In genomic region chr19:36606270-36606669, GRCm38 (mm10) we compare ENCODE assay signal across 15 mouse cellular contexts. TPM values are rescaled to one million over a fixed set of nuclear protein-coding genes. Genes with fewer than 3 reads are reported as not detected.
DNase-seq lines count a peak whose midpoint lies in the region; ATAC-seq and TF ChIP-seq lines count a peak whose summit lies in the region.
"Had no signal": no experiment of that assay in that cellular context is flagged by ENCODE, and none has a peak within 500 bp of the region (broad histone marks: within the 10 kb centered on the region; RNA-seq: fewer than 3 reads in every experiment).

No protein-coding gene starts in this region.

- no peak for ATAC-seq in kidney, postnatal 0 days (replicated peaks; ENCODE audit: low FRiP score, low read depth)
- ATAC-seq in midbrain, embryonic 14.5 days (ENCODE audit: low FRiP score, low TSS enrichment): no peak
- ATAC-seq in midbrain, embryonic 15.5 days (replicated peaks): no peak
- no peak for ATAC-seq in stomach, postnatal 0 days (ENCODE audit: low FRiP score, low TSS enrichment)
- no peak for ATAC-seq in cerebellum, adult (ENCODE audit: insufficient number of reproducible peaks, low FRiP score, low TSS enrichment)

- TF ChIP-seq CTCF in kidney, postnatal 0 days (IDR thresholded peaks at IDR 0.05; ENCODE audit: low read depth): peak; percentile 63
- peak; percentile 67 for TF ChIP-seq CTCF in stomach, postnatal 0 days (IDR thresholded peaks at IDR 0.05; ENCODE audit: low read depth)

- no peak overlapping the region for H3K4me3 ChIP-seq in kidney, postnatal 0 days (replicated peaks; ENCODE audit: low read depth, low read length)
- H3K4me3 ChIP-seq in midbrain, embryonic 14.5 days (replicated peaks; ENCODE audit: low read depth, low read length): no peak overlapping the region
- H3K4me3 ChIP-seq in midbrain, embryonic 15.5 days: no peak overlapping the region
- no peak overlapping the region for H3K4me3 ChIP-seq in stomach, postnatal 0 days (ENCODE audit: low read depth, low read length)
- H3K4me3 ChIP-seq: erythroblast, embryonic 14.5 days; heart, embryonic 10.5 days; hindbrain, embryonic 12.5 days; lung, embryonic 15.5 days; midbrain, embryonic 12.5 days; neural tube, embryonic 13.5 days had no signal

- H3K4me2 ChIP-seq in kidney, postnatal 0 days (ENCODE audit: low read length): no peak overlapping the region
- no peak overlapping the region for H3K4me2 ChIP-seq in midbrain, embryonic 14.5 days (ENCODE audit: low read length)
- H3K4me2 ChIP-seq in midbrain, embryonic 15.5 days: no peak overlapping the region
- H3K4me2 ChIP-seq in stomach, postnatal 0 days (replicated peaks; ENCODE audit: low read depth): no peak overlapping the region
- H3K4me2 ChIP-seq: hindbrain, embryonic 12.5 days; lung, embryonic 15.5 days; midbrain, embryonic 12.5 days; neural tube, embryonic 13.5 days had no signal

- no peaks in the 10 kb centered on the region for H3K4me1 ChIP-seq in kidney, postnatal 0 days (replicated peaks; ENCODE audit: insufficient read depth, low read length)
- H3K4me1 ChIP-seq in midbrain, embryonic 14.5 days (ENCODE audit: control insufficient read depth, insufficient read depth, low read length): no peaks in the 10 kb centered on the region
- no peaks in the 10 kb centered on the region for H3K4me1 ChIP-seq in midbrain, embryonic 15.5 days
- no peaks in the 10 kb centered on the region for H3K4me1 ChIP-seq in stomach, postnatal 0 days (replicated peaks; ENCODE audit: control insufficient read depth, insufficient read depth)
- H3K4me1 ChIP-seq: lung, embryonic 15.5 days had no signal

- 40% methylated on average over 1 of the region's 1 CpGs for WGBS in kidney, postnatal 0 days
- WGBS in midbrain, embryonic 14.5 days: 57% methylated on average over 1 of the region's 1 CpGs
- WGBS in midbrain, embryonic 15.5 days: 63% methylated on average over 1 of the region's 1 CpGs
- 42% methylated on average over 1 of the region's 1 CpGs for WGBS in stomach, postnatal 0 days

- TF ChIP-seq EP300 in stomach, postnatal 0 days (optimal IDR thresholded peaks at IDR 0.05): no peak

- no peak overlapping the region for H3K9ac ChIP-seq in kidney, postnatal 0 days (ENCODE audit: low read depth, low read length)
- H3K9ac ChIP-seq in midbrain, embryonic 14.5 days (replicated peaks; ENCODE audit: low read length): no peak overlapping the region
- no peak overlapping the region for H3K9ac ChIP-seq in midbrain, embryonic 15.5 days
- no peak overlapping the region for H3K9ac ChIP-seq in stomach, postnatal 0 days (ENCODE audit: low read length)
- H3K9ac ChIP-seq: hindbrain, embryonic 12.5 days; lung, embryonic 15.5 days; midbrain, embryonic 12.5 days; neural tube, embryonic 13.5 days had no signal

- H3K27me3 ChIP-seq in kidney, postnatal 0 days (ENCODE audit: insufficient read depth, low read length): no peaks in the 10 kb centered on the region
- H3K27me3 ChIP-seq in midbrain, embryonic 14.5 days (ENCODE audit: control insufficient read depth, insufficient read depth, low read length): no peaks in the 10 kb centered on the region
- no peaks in the 10 kb centered on the region for H3K27me3 ChIP-seq in midbrain, embryonic 15.5 days (replicated peaks)
- no peaks in the 10 kb centered on the region for H3K27me3 ChIP-seq in stomach, postnatal 0 days (ENCODE audit: control insufficient read depth, insufficient read depth, low read length)
- H3K27me3 ChIP-seq: hindbrain, embryonic 12.5 days; lung, embryonic 15.5 days; midbrain, embryonic 12.5 days; neural tube, embryonic 13.5 days had no signal

- peak; percentile 81 for DNase-seq in kidney, postnatal 0 days (ENCODE audit: low spot score)
- no peak for DNase-seq in kidney, postnatal 10 days
- peak; percentile 25 for DNase-seq in midbrain, embryonic 14.5 days
- peak; percentile 59 for DNase-seq in adipocyte (ENCODE audit: low spot score)
- no peak for DNase-seq in stomach, postnatal 0 days (ENCODE audit: low spot score)
- DNase-seq: cerebellum, postnatal 25 days; kidney, adult 8-10 months had no signal

- no peaks in the 10 kb centered on the region for H3K9me3 ChIP-seq in kidney, postnatal 0 days (replicated peaks; ENCODE audit: low read length)
- H3K9me3 ChIP-seq in midbrain, embryonic 14.5 days (ENCODE audit: control insufficient read depth, low read length): no peaks in the 10 kb centered on the region
- H3K9me3 ChIP-seq in midbrain, embryonic 15.5 days: no peaks in the 10 kb centered on the region
- no peaks in the 10 kb centered on the region for H3K9me3 ChIP-seq in stomach, postnatal 0 days (ENCODE audit: control insufficient read depth, low read length)
- H3K9me3 ChIP-seq: heart, embryonic 10.5 days; hindbrain, embryonic 12.5 days; lung, embryonic 15.5 days; midbrain, embryonic 12.5 days; neural tube, embryonic 13.5 days had no signal

- no peak overlapping the region for H3K27ac ChIP-seq in kidney, postnatal 0 days
- H3K27ac ChIP-seq in midbrain, embryonic 14.5 days (replicated peaks; ENCODE audit: low read depth, low read length): no peak overlapping the region
- no peak overlapping the region for H3K27ac ChIP-seq in midbrain, embryonic 15.5 days
- H3K27ac ChIP-seq in stomach, postnatal 0 days (replicated peaks): no peak overlapping the region
- H3K27ac ChIP-seq: heart, embryonic 10.5 days; hindbrain, embryonic 12.5 days; lung, embryonic 15.5 days; midbrain, embryonic 12.5 days; neural tube, embryonic 13.5 days had no signal

- H3K36me3 ChIP-seq in kidney, postnatal 0 days (ENCODE audit: insufficient read depth, low read length): no peaks in the 10 kb centered on the region
- no peaks in the 10 kb centered on the region for H3K36me3 ChIP-seq in midbrain, embryonic 14.5 days (ENCODE audit: control insufficient read depth, insufficient read depth, low read length)
- H3K36me3 ChIP-seq in midbrain, embryonic 15.5 days (replicated peaks): no peaks in the 10 kb centered on the region
- no peaks in the 10 kb centered on the region for H3K36me3 ChIP-seq in stomach, postnatal 0 days (ENCODE audit: control insufficient read depth, insufficient read depth, low read length)
- H3K36me3 ChIP-seq: heart, embryonic 10.5 days; hindbrain, embryonic 12.5 days; lung, embryonic 15.5 days; midbrain, embryonic 12.5 days had no signal

RNA-seq across cellular contexts. Expression of gene Hectd2, which starts 51.8 kb away (rescaled TPM):
- 2.0 and 2.4 TPM in 2 replicates for polyA plus RNA-seq in kidney, postnatal 0 days (2015; fragmentation: Nextera tagmentation; extraction: Ambion mirVana)
- polyA plus RNA-seq in midbrain, embryonic 14.5 days (2014; fragmentation: Nextera tagmentation; extraction: Ambion mirVana): 14.8 and 16.4 TPM in 2 replicates
- polyA plus RNA-seq in midbrain, embryonic 15.5 days (2015; fragmentation: Nextera tagmentation; extraction: Ambion mirVana): 11.2 and 12.4 TPM in 2 replicates
- polyA plus RNA-seq in stomach, postnatal 0 days (2015; fragmentation: Nextera tagmentation; extraction: Ambion mirVana): 1.4 TPM in 2 replicates
- polyA plus RNA-seq: erythroblast, embryonic 14.5 days had no signal

Comparison
In these comparisons a context has a peak if more than half of its experiments do, and no peak if none do; other contexts are left out.
1. DNase-seq: peak in kidney, postnatal 0 days (single experiment), midbrain, embryonic 14.5 days (single experiment) and adipocyte (single experiment); none in kidney, postnatal 10 days (single experiment) and stomach, postnatal 0 days (single experiment).